Mouse (Mus musculus): ENCODE results near the gene Ccn2. TPM values are rescaled to one million over a fixed set of nuclear protein-coding genes. Genes with fewer than 3 reads are reported as not detected.

The Ccn2 gene
- polyA plus RNA-seq, 1 experiment from 2014 or later: 4.2 TPM

GRCm38 (mm10) chr10:24588824-24589223 lies 6.4 kb upstream of the Ccn2 start:
- H3K4me1 ChIP-seq (replicated peaks; ENCODE audit: control insufficient read depth, insufficient read depth, low read length): no peaks in the 10 kb centered on the region; the same call in 1 of the 2 replicates
- no peak overlapping the region for H3K4me3 ChIP-seq (ENCODE audit: low read depth, low read length)
- DNase-seq (ENCODE audit: low spot score) (no peak), ATAC-seq (replicated peaks; ENCODE audit: low FRiP score) (no peak)
- no peaks in the 10 kb centered on the region for H3K36me3 ChIP-seq (ENCODE audit: control insufficient read depth, insufficient read depth, low read length)
- no peak overlapping the region for H3K9ac ChIP-seq (ENCODE audit: low read length)
- no peak overlapping the region for H3K27ac ChIP-seq (ENCODE audit: low read depth, low read length)
- WGBS: 81% methylated on average over 4 of the region's 4 CpGs
- H3K9me3 ChIP-seq (ENCODE audit: control insufficient read depth, low read length): no peaks in the 10 kb centered on the region
- no peaks in the 10 kb centered on the region for H3K27me3 ChIP-seq (ENCODE audit: control insufficient read depth, insufficient read depth, low read length)
- no peak overlapping the region for H3K4me2 ChIP-seq (ENCODE audit: low read depth, low read length, severe bottlenecking)

GRCm38 (mm10) chr10:24589238-24589637 lies 6.0 kb upstream of the Ccn2 start:
- no peak overlapping the region for H3K4me2 ChIP-seq (ENCODE audit: low read depth, low read length, severe bottlenecking)
- H3K4me1 ChIP-seq (replicated peaks; ENCODE audit: control insufficient read depth, insufficient read depth, low read length): no peaks in the 10 kb centered on the region; the same call in 1 of the 2 replicates
- H3K9me3 ChIP-seq (ENCODE audit: control insufficient read depth, low read length): no peaks in the 10 kb centered on the region
- no peaks in the 10 kb centered on the region for H3K27me3 ChIP-seq (ENCODE audit: control insufficient read depth, insufficient read depth, low read length)
- DNase-seq (ENCODE audit: low spot score) (no peak), ATAC-seq (replicated peaks; ENCODE audit: low FRiP score) (no peak)
- H3K4me3 ChIP-seq (ENCODE audit: low read depth, low read length): no peak overlapping the region
- WGBS: 92% methylated on average over 9 of the region's 9 CpGs
- H3K9ac ChIP-seq (ENCODE audit: low read length): no peak overlapping the region
- no peaks in the 10 kb centered on the region for H3K36me3 ChIP-seq (ENCODE audit: control insufficient read depth, insufficient read depth, low read length)
- no peak overlapping the region for H3K27ac ChIP-seq (ENCODE audit: low read depth, low read length)

- no peak for DNase-seq (ENCODE audit: low spot score)
Observed at GRCm38 (mm10) chr10:24590546-24590945, 4.7 kb upstream of the Ccn2 start.

GRCm38 (mm10) chr10:24591136-24591535 lies 4.1 kb upstream of the Ccn2 start:
- WGBS: 15% methylated on average over 4 of the region's 4 CpGs
- H3K4me2 ChIP-seq (ENCODE audit: low read depth, low read length, severe bottlenecking): no peak overlapping the region
- no peak overlapping the region for H3K4me3 ChIP-seq (ENCODE audit: low read depth, low read length)
- H3K27ac ChIP-seq (ENCODE audit: low read depth, low read length): no peak overlapping the region
- ATAC-seq (replicated peaks; ENCODE audit: low FRiP score) (peak; percentile 63; the same call in 1 of the 2 replicates), DNase-seq (ENCODE audit: low spot score) (peak; percentile 86)
- H3K9ac ChIP-seq (ENCODE audit: low read length): no peak overlapping the region
- no peaks in the 10 kb centered on the region for H3K9me3 ChIP-seq (ENCODE audit: control insufficient read depth, low read length)
- no peaks in the 10 kb centered on the region; the same call in 1 of the 2 replicates for H3K4me1 ChIP-seq (replicated peaks; ENCODE audit: control insufficient read depth, insufficient read depth, low read length)
- no peaks in the 10 kb centered on the region for H3K27me3 ChIP-seq (ENCODE audit: control insufficient read depth, insufficient read depth, low read length)
- H3K36me3 ChIP-seq (ENCODE audit: control insufficient read depth, insufficient read depth, low read length): no peaks in the 10 kb centered on the region

More at GRCm38 (mm10) chr10:24590546-24590945, 4.7 kb upstream of the Ccn2 start:
- ATAC-seq (replicated peaks; ENCODE audit: low FRiP score): no peak
- 38% methylated on average over 4 of the region's 4 CpGs for WGBS
- no peak overlapping the region for H3K9ac ChIP-seq (ENCODE audit: low read length)
- no peak overlapping the region for H3K4me2 ChIP-seq (ENCODE audit: low read depth, low read length, severe bottlenecking)
- no peaks in the 10 kb centered on the region for H3K36me3 ChIP-seq (ENCODE audit: control insufficient read depth, insufficient read depth, low read length)
- no peaks in the 10 kb centered on the region; the same call in 1 of the 2 replicates for H3K4me1 ChIP-seq (replicated peaks; ENCODE audit: control insufficient read depth, insufficient read depth, low read length)
- H3K4me3 ChIP-seq (ENCODE audit: low read depth, low read length): no peak overlapping the region
- H3K9me3 ChIP-seq (ENCODE audit: control insufficient read depth, low read length): no peaks in the 10 kb centered on the region
- H3K27me3 ChIP-seq (ENCODE audit: control insufficient read depth, insufficient read depth, low read length): no peaks in the 10 kb centered on the region
- no peak overlapping the region for H3K27ac ChIP-seq (ENCODE audit: low read depth, low read length)

DNA sequence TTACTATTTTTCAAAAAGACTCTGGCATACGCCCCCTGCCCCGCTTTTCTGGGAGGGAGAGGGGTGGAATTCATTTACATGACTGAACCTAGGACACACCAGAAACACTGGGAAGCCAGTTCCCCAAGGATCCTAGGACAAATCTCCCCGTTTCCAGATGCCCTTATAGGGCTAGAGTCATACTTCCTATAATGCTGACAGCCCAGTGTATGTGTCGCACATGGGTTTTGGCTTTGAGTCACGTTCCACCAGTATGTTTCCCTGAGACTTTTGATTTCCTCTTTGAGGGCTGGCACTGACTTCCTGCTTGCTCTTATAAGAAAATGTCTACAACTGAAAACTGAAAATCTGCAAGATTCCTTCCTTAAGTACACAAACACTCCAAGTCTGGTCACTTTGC lies 3.5 kb upstream of the Ccn2 start:
- DNase-seq (ENCODE audit: low spot score): no peak
- no peak for ATAC-seq (replicated peaks; ENCODE audit: low FRiP score)
- no peaks in the 10 kb centered on the region; the same call in 1 of the 2 replicates for H3K4me1 ChIP-seq (replicated peaks; ENCODE audit: control insufficient read depth, insufficient read depth, low read length)

GRCm38 (mm10) chr10:24592318-24592717 lies 2.9 kb upstream of the Ccn2 start:
- no peaks in the 10 kb centered on the region; the same call in 1 of the 2 replicates for H3K4me1 ChIP-seq (replicated peaks; ENCODE audit: control insufficient read depth, insufficient read depth, low read length)
- DNase-seq (ENCODE audit: low spot score) (no peak), ATAC-seq (replicated peaks; ENCODE audit: low FRiP score) (no peak)
- no peak overlapping the region for H3K4me2 ChIP-seq (ENCODE audit: low read depth, low read length, severe bottlenecking)
- H3K9ac ChIP-seq (ENCODE audit: low read length): no peak overlapping the region
- H3K9me3 ChIP-seq (ENCODE audit: control insufficient read depth, low read length): no peaks in the 10 kb centered on the region
- WGBS: 75% methylated on average over 2 of the region's 2 CpGs
- no peaks in the 10 kb centered on the region for H3K36me3 ChIP-seq (ENCODE audit: control insufficient read depth, insufficient read depth, low read length)
- no peak overlapping the region for H3K4me3 ChIP-seq (ENCODE audit: low read depth, low read length)
- H3K27me3 ChIP-seq (ENCODE audit: control insufficient read depth, insufficient read depth, low read length): no peaks in the 10 kb centered on the region
- H3K27ac ChIP-seq (ENCODE audit: low read depth, low read length): no peak overlapping the region

More for the DNA sequence above, 3.5 kb upstream of the Ccn2 start:
- Histone ChIP-seq H3K27ac (ENCODE audit: low read depth, low read length) (no peak overlapping the region), H3K36me3 (ENCODE audit: control insufficient read depth, insufficient read depth, low read length) (no peaks in the 10 kb centered on the region), H3K4me2 (ENCODE audit: low read depth, low read length, severe bottlenecking) (no peak overlapping the region), H3K27me3 (ENCODE audit: control insufficient read depth, insufficient read depth, low read length) (no peaks in the 10 kb centered on the region), H3K9me3 (ENCODE audit: control insufficient read depth, low read length) (no peaks in the 10 kb centered on the region), H3K4me3 (ENCODE audit: low read depth, low read length) (no peak overlapping the region), H3K9ac (ENCODE audit: low read length) (no peak overlapping the region)
- 69% methylated on average over 5 of the region's 5 CpGs for WGBS

GRCm38 (mm10) chr10:24592969-24593368 lies 2.3 kb upstream of the Ccn2 start:
- ATAC-seq (replicated peaks; ENCODE audit: low FRiP score): no peak
- 74% methylated on average over 7 of the region's 7 CpGs for WGBS
- no peak overlapping the region for H3K4me2 ChIP-seq (ENCODE audit: low read depth, low read length, severe bottlenecking)
- no peak overlapping the region for H3K9ac ChIP-seq (ENCODE audit: low read length)
- H3K36me3 ChIP-seq (ENCODE audit: control insufficient read depth, insufficient read depth, low read length): no peaks in the 10 kb centered on the region
- H3K27ac ChIP-seq (ENCODE audit: low read depth, low read length): no peak overlapping the region
- H3K9me3 ChIP-seq (ENCODE audit: control insufficient read depth, low read length): no peaks in the 10 kb centered on the region
- H3K27me3 ChIP-seq (ENCODE audit: control insufficient read depth, insufficient read depth, low read length): no peaks in the 10 kb centered on the region
- no peak for DNase-seq (ENCODE audit: low spot score)
- H3K4me3 ChIP-seq (ENCODE audit: low read depth, low read length): no peak overlapping the region
- no peaks in the 10 kb centered on the region; the same call in 1 of the 2 replicates for H3K4me1 ChIP-seq (replicated peaks; ENCODE audit: control insufficient read depth, insufficient read depth, low read length)

- H3K4me1 ChIP-seq (replicated peaks; ENCODE audit: control insufficient read depth, insufficient read depth, low read length): no peaks in the 10 kb centered on the region; the same call in 1 of the 2 replicates
- ATAC-seq (replicated peaks; ENCODE audit: low FRiP score): no peak
Observed at GRCm38 (mm10) chr10:24593556-24593955, 1.7 kb upstream of the Ccn2 start.

More at GRCm38 (mm10) chr10:24593556-24593955, 1.7 kb upstream of the Ccn2 start:
- H3K9me3 ChIP-seq (ENCODE audit: control insufficient read depth, low read length): no peaks in the 10 kb centered on the region
- no peaks in the 10 kb centered on the region for H3K36me3 ChIP-seq (ENCODE audit: control insufficient read depth, insufficient read depth, low read length)
- no peaks in the 10 kb centered on the region for H3K27me3 ChIP-seq (ENCODE audit: control insufficient read depth, insufficient read depth, low read length)
- no peak overlapping the region for H3K9ac ChIP-seq (ENCODE audit: low read length)
- no peak overlapping the region for H3K27ac ChIP-seq (ENCODE audit: low read depth, low read length)
- no peak for DNase-seq (ENCODE audit: low spot score)
- H3K4me2 ChIP-seq (ENCODE audit: low read depth, low read length, severe bottlenecking): no peak overlapping the region
- WGBS: 69% methylated on average over 4 of the region's 4 CpGs
- no peak overlapping the region for H3K4me3 ChIP-seq (ENCODE audit: low read depth, low read length)

All from forebrain, embryonic 11.5 days (tissue).